Comparison of ENCODE assay signal across 45 mouse cellular contexts in genomic region chr2:69247081-69247480, GRCm38 (mm10). TPM values are rescaled to one million over a fixed set of nuclear protein-coding genes. Genes with fewer than 3 reads are reported as not detected.
"Had no signal": no experiment of that assay in that cellular context is flagged by ENCODE, and none has a peak within 500 bp of the region (broad histone marks: within the 10 kb centered on the region; RNA-seq: fewer than 3 reads in every experiment).

No protein-coding gene starts in this region.

- H3K27ac ChIP-seq: limb, embryonic 10.5 days; limb, embryonic 12.5 days; limb, embryonic 13.5 days; limb, embryonic 15.5 days; liver, embryonic 12.5 days; liver, embryonic 13.5 days; liver, embryonic 14.5 days; liver, embryonic 15.5 days; macrophage; midbrain, embryonic 10.5 days; midbrain, embryonic 12.5 days; midbrain, embryonic 13.5 days; midbrain, embryonic 15.5 days; neural tube, embryonic 12.5 days had no signal

- DNase-seq: left cerebral cortex, postnatal 4 days; liver; liver, embryonic 13.5 days; liver, postnatal 0 days; lung, adult 18-20 months; lung, adult 2 months; lung, embryonic 14.5 days; lung, postnatal 10 days; lung, postnatal 14 days; lung, postnatal 36 days; lung, postnatal 4 days; midbrain, embryonic 14.5 days had no signal

- H3K9ac ChIP-seq: limb, embryonic 12.5 days; limb, embryonic 13.5 days; limb, embryonic 15.5 days; liver, embryonic 12.5 days; liver, embryonic 13.5 days; liver, embryonic 14.5 days; liver, embryonic 15.5 days; liver, postnatal 0 days; lung, embryonic 14.5 days; lung, embryonic 15.5 days; midbrain, embryonic 12.5 days; midbrain, embryonic 13.5 days; midbrain, embryonic 15.5 days; neural tube, embryonic 12.5 days had no signal

- H3K4me3 ChIP-seq: limb, embryonic 10.5 days; limb, embryonic 12.5 days; limb, embryonic 13.5 days; limb, embryonic 15.5 days; liver, embryonic 12.5 days; liver, embryonic 13.5 days; liver, embryonic 15.5 days; lung, embryonic 15.5 days; megakaryocyte, embryonic 14.5 days; midbrain, embryonic 10.5 days; midbrain, embryonic 12.5 days; midbrain, embryonic 13.5 days; midbrain, embryonic 15.5 days; myocyte; neural tube, embryonic 12.5 days had no signal

- H3K27me3 ChIP-seq: limb, embryonic 12.5 days; limb, embryonic 13.5 days; limb, embryonic 15.5 days; liver, embryonic 12.5 days; liver, embryonic 13.5 days; liver, embryonic 15.5 days; lung, embryonic 15.5 days; megakaryocyte, embryonic 14.5 days; midbrain, embryonic 12.5 days; midbrain, embryonic 13.5 days; midbrain, embryonic 15.5 days; neural tube, embryonic 12.5 days had no signal

- H3K9me3 ChIP-seq: limb, embryonic 10.5 days; limb, embryonic 12.5 days; limb, embryonic 13.5 days; limb, embryonic 15.5 days; liver, embryonic 12.5 days; liver, embryonic 13.5 days; liver, embryonic 15.5 days; lung, embryonic 15.5 days; midbrain, embryonic 10.5 days; midbrain, embryonic 12.5 days; midbrain, embryonic 13.5 days; midbrain, embryonic 15.5 days; neural tube, embryonic 12.5 days had no signal

- H3K36me3 ChIP-seq: limb, embryonic 10.5 days; limb, embryonic 12.5 days; limb, embryonic 13.5 days; limb, embryonic 15.5 days; liver, embryonic 12.5 days; liver, embryonic 13.5 days; liver, embryonic 15.5 days; lung, embryonic 15.5 days; midbrain, embryonic 10.5 days; midbrain, embryonic 12.5 days; midbrain, embryonic 13.5 days; midbrain, embryonic 15.5 days; neural tube, embryonic 12.5 days had no signal

- H3K4me1 ChIP-seq: limb, embryonic 10.5 days; limb, embryonic 12.5 days; limb, embryonic 13.5 days; limb, embryonic 15.5 days; liver, embryonic 12.5 days; liver, embryonic 13.5 days; liver, embryonic 15.5 days; lung, embryonic 15.5 days; megakaryocyte, embryonic 14.5 days; midbrain, embryonic 12.5 days; midbrain, embryonic 13.5 days; neural tube, embryonic 12.5 days had no signal

- H3K4me2 ChIP-seq: limb, embryonic 12.5 days; limb, embryonic 13.5 days; limb, embryonic 15.5 days; liver, embryonic 11.5 days; liver, embryonic 12.5 days; liver, embryonic 13.5 days; liver, embryonic 15.5 days; lung, embryonic 14.5 days; lung, embryonic 15.5 days; midbrain, embryonic 11.5 days; midbrain, embryonic 12.5 days; midbrain, embryonic 13.5 days; midbrain, embryonic 15.5 days; neural tube, embryonic 12.5 days had no signal

RNA-seq across cellular contexts. Expression of gene G6pc2, which starts 36.2 kb away (rescaled TPM):
- total RNA-seq: left cerebral cortex, postnatal 10 days; left cerebral cortex, postnatal 14 days; left cerebral cortex, postnatal 25 days; left cerebral cortex, postnatal 36 days; left cerebral cortex, postnatal 4 days; liver, adult 2 months; megakaryocyte progenitor cell, adult 5-6 weeks; megakaryocyte, adult 5-6 weeks; megakaryocyte-erythroid progenitor cell, adult 5-6 weeks; midbrain, postnatal 0 days; monocyte, adult 5-6 weeks had no signal
- polyA plus RNA-seq: limb, embryonic 12.5 days; limb, embryonic 13.5 days; limb, embryonic 15.5 days; liver, adult 2 months; liver, embryonic 11.5 days; liver, embryonic 12.5 days; liver, embryonic 13.5 days; liver, embryonic 14.5 days; liver, embryonic 15.5 days; liver, embryonic 16.5 days; liver, postnatal 0 days; lung, adult 2 months; lung, embryonic 14.5 days; lung, embryonic 15.5 days; lung, embryonic 16.5 days; lung, postnatal 0 days; macrophage; midbrain, embryonic 10.5 days; midbrain, embryonic 11.5 days; midbrain, embryonic 13.5 days; midbrain, embryonic 15.5 days; midbrain, embryonic 16.5 days; myocyte; neural tube, embryonic 11.5 days had no signal
